Mouse (Mus musculus) cortical plate, adult 2 months (tissue): ENCODE results near the gene Lrrc3c. TPM values are rescaled to one million over a fixed set of nuclear protein-coding genes. Genes with fewer than 3 reads are reported as not detected.
A peak's percentile ranks its signal among the peaks of the same experiment; 100 is the strongest.

Source experiments
- H3K27ac ChIP-seq: fragments of 200-500 bp; 2 replicates; pipeline ENCODE4 v1.5.1; 2012; ENCODE audit warnings: low read length, control low read depth, inconsistent platforms; ENCODE audit not compliant: insufficient read depth
- H3K4me1 ChIP-seq: fragments of 200-500 bp; 2 replicates; pipeline ENCODE4 v1.6.1; 2011; ENCODE audit warnings: low read length; ENCODE audit not compliant: control insufficient read depth, insufficient read depth
- H3K4me3 ChIP-seq: fragments of 200-500 bp; 2 replicates; pipeline ENCODE4 v1.5.1; 2011; ENCODE audit warnings: mild to moderate bottlenecking, low read length, control low read depth; ENCODE audit not compliant: insufficient read depth
- CTCF ChIP-seq: fragments of 200-500 bp; IDR thresholded peaks from 2 replicates; pipeline ENCODE4 v1.5.1; 2011; ENCODE audit warnings: mild to moderate bottlenecking, control low read depth, low read length; ENCODE audit not compliant: insufficient read depth; ENCODE audit errors: extremely low read depth
- POLR2A ChIP-seq: fragments of 200-500 bp; IDR thresholded peaks from 2 replicates; pipeline ENCODE4 v1.6.1; 2011; ENCODE audit warnings: mild to moderate bottlenecking, low read length, control low read depth; ENCODE audit not compliant: insufficient read depth; ENCODE audit errors: extremely low read depth
- polyA plus RNA-seq: library from polyadenylated mRNA; depleted of rRNA; stranded (reverse); fragments of >200 nt; gene quantifications from 2 replicates; pipeline ENCODE4 v1.2.3, GENCODE M21; 2012

The Lrrc3c gene
- polyA plus RNA-seq, 1 experiment = not detected

- TF ChIP-seq POLR2A (no peak), CTCF (no peak)
- Histone ChIP-seq H3K4me1 (peaks cover 5% of the 10 kb centered on the region; the same call in 1 of the 2 replicates), H3K27ac (no peak overlapping the region), H3K4me3 (no peak overlapping the region)
These were observed 13.4 kb upstream of the Lrrc3c start for GRCm38 (mm10) chr11:98584629-98585177.

DNA sequence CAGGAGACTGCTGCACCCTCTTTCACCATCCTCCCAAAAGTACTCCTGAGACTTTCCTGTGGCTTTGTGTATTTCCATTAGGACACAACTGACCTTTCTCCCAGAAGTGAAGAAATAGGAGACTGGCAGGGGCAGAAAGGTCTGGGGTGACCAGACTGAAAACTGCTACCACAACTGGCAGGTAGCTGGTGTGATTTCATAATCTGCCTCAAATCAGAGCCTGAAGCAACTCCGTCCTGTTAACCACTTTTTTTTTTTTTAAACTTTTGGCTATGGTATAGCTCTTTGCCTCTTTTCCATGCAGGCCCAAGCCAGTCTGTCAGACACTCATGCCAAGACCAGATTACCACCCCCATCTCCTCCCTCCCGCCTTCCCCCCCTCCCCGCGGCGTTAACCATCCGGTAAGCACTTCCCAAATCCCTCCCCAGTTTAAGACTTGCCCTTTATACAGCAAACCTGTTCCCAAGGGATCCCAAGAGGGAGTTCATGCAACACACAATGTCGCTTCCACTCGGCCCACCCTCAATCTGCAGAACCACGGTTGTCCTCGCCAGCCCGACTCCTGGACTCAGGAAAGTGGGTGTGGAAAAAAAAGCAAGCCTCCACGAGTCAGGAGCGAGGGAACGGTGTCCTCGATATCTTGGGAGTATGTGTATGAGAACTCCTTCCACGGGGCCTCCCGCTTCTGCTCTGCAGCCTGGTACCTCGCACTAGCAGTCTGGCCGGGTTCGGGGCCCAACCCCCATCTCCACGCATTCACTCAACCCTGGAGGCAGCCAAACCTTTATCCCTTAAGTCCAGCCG, 11.8 kb upstream of the Lrrc3c start:
- no peak overlapping the region for H3K27ac ChIP-seq
- peak overlapping the region; percentile 86 for H3K4me3 ChIP-seq
- H3K4me1 ChIP-seq = peaks cover 5% of the 10 kb centered on the region; the same call in 1 of the 2 replicates
- TF ChIP-seq POLR2A (no peak), CTCF (no peak)

DNA sequence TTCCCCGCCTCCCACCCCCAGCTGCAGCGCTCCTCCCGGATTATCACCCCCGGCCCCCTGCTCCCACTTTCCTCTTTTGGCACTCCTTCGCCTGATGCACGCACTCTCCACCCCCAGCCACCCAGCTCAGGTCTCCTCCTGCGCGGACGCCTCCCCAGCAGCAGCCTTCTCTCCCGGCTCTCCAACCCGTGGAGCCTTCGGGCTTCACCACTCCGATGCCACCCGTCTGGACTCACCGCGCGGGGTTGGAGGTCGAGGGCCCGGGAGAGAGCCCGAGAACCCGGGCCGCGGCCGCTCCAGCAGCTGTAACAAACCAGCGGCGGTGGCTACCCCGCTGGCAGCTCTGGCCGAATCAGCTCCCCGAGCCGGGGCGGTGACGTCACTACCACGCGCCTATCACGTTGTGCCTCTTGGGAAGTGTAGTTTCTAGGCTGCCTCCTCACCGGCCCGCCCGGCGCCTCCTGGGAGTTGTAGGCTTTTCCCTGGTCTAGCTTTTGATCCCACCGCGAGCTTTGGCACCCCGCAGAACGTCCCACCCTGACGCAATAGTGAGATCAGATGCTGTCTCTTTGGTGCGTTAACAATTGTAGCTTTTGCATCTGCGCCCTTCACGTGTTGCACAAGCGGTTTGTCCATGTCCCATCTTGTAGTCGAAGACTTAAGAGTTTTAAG, 11.1 kb upstream of the Lrrc3c start, which contains the start of gene Ormdl3:
TSS of gene Ormdl3 (minus strand) at position 477 of the 672 bp plus-strand sequence.
- Histone ChIP-seq H3K4me1 (peaks cover 5% of the 10 kb centered on the region; the same call in 1 of the 2 replicates), H3K27ac (no peak within 1 kb of the TSS), H3K4me3 (peak within 1 kb of the TSS; percentile 86)
- TF ChIP-seq POLR2A (peak; percentile 48; the same call in 1 of the 2 replicates), CTCF (no peak)

DNA sequence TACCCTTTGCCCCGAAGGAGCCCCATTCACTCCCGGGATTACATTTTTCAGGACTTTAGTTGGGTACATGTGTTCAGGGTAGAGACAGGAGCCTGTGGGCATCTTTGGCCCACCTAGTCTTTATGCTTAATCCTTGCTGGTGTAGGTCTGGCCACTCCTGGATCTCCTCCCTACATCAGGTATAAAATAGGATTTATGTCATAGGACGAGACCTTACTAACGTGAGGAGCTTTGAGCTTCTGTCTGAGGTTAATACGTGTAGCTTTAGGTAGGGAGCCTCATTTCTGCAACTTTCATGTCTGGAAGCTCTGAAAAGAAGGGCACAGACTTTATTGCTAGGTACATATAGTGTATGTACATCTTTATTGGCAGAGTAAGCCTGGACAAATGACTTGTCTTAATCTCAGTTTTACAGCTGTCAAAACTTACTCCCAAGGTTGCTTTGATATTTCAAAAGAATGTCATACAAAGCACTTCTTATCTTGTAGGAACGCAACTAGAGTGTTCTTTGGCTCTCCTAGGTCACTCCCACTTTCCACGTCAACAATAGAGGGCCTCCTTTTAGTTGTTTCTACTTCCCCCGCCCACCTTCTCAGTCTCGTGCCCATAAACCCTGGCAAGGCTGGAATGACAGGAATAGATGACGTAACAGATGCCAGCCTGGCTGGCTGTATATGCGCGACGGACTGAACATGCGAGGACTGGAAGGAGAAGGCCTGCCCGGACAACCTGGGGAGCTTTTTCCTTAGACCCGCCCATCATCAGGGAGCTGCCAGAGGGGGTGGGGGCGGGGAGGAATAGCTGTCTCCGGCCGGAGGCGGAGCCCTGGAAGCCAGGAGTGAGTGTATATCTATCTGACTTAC, 10.2 kb upstream of the Lrrc3c start:
- peak overlapping the region; percentile 86 for H3K4me3 ChIP-seq
- H3K4me1 ChIP-seq = peaks cover 5% of the 10 kb centered on the region; the same call in 1 of the 2 replicates
- no peak overlapping the region for H3K27ac ChIP-seq
- no peak for TF ChIP-seq CTCF
- no peak for TF ChIP-seq POLR2A

DNA sequence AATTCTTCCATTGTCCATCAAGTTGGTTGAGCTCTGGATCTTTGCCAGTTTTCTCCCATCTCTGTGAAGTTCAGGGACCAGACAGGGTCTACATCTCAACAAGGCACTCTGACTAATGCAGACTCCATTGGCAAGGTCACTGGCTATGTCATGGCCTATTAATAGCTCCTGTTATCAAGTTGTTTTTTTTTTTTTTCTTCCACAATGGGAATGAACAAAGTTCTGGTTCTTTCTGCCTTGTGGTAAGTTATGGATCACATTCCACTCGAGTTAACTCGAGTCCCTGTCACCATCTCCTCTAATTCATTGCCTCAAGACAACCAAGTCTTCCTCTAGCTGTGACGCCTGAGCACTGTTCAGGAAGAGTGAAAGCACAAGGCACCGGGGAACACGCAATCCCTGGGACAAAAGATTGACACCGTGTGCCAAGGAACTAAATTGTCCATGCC, 9.2 kb upstream of the Lrrc3c start:
- no peak for TF ChIP-seq POLR2A
- TF ChIP-seq CTCF = no peak
- peaks cover 5% of the 10 kb centered on the region; the same call in 1 of the 2 replicates for H3K4me1 ChIP-seq
- no peak overlapping the region for H3K27ac ChIP-seq
- H3K4me3 ChIP-seq = no peak overlapping the region

DNA sequence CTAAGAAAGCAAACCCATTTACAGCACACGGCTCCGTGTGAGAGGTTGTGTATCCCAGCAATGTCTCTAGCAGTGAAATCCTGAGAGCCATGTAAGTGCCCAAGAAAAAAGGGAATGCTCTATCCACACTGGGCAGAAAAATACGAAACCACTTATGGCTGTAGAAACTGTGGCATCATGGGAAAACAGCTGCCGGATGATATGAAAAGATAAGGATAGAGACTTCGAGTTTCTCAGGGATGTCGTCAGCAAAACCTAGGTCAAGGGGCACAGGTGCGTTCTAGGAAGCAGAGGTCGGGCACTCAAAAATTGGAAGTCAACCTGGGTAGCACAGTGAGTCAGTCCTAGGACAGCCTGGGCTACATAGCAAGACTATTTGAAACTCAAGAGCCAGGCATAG, 8.8 kb upstream of the Lrrc3c start:
- Histone ChIP-seq H3K27ac (no peak overlapping the region), H3K4me1 (peaks cover 5% of the 10 kb centered on the region; the same call in 1 of the 2 replicates), H3K4me3 (no peak overlapping the region)
- no peak for TF ChIP-seq POLR2A
- TF ChIP-seq CTCF = no peak

- no peak for TF ChIP-seq POLR2A
- TF ChIP-seq CTCF = no peak
- Histone ChIP-seq H3K4me1 (peaks cover under 1% of the 10 kb centered on the region; the same call in 1 of the 2 replicates), H3K27ac (no peak overlapping the region), H3K4me3 (no peak overlapping the region)
These were observed 7.3 kb upstream of the Lrrc3c start for GRCm38 (mm10) chr11:98590548-98591445.

DNA sequence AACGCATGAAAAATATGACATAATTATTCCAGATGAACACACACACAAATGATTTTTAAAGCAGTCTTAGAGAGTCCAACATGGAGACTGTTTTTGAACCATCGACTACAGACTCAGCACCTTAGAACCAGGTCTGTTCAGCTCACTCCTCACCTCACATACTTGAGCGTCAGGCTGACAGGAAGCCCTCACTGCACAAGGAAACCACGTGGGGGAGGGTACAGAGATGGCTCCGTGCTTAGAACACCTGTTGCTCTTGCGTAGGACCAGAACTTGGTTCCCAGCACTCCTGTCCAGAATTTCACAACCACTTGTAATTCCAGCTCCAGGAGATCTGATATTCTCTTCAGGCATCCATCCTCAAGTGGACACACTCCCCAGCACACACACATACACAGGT, 3.1 kb upstream of the Lrrc3c start:
- TF ChIP-seq POLR2A = no peak
- TF ChIP-seq CTCF = no peak
- Histone ChIP-seq H3K27ac (no peak overlapping the region), H3K4me1 (no peaks in the 10 kb centered on the region), H3K4me3 (no peak overlapping the region)

GRCm38 (mm10) chr11:98595473-98595872, 2.6 kb upstream of the Lrrc3c start:
- Histone ChIP-seq H3K4me1 (no peaks in the 10 kb centered on the region), H3K27ac (no peak overlapping the region), H3K4me3 (no peak overlapping the region)
- TF ChIP-seq CTCF = no peak
- no peak for TF ChIP-seq POLR2A
